Mouse (Mus musculus) cerebellum, adult 2 months (tissue): ENCODE results near the gene Teddm1a. TPM values are rescaled to one million over a fixed set of nuclear protein-coding genes. Genes with fewer than 3 reads are reported as not detected.

Source experiments
- DNase-seq, 2 experiments: peaks; one replicate each; pipeline ENCODE4 v3.0.0; 2021
- H3K27ac ChIP-seq: fragments of 200-500 bp; 2 replicates; pipeline ENCODE4 v1.5.1; 2012; ENCODE audit warnings: low read length, control low read depth, inconsistent platforms; ENCODE audit not compliant: insufficient read depth
- H3K27me3 ChIP-seq: fragments of 200-500 bp; 2 replicates; pipeline ENCODE4 v1.6.1; 2012; ENCODE audit warnings: inconsistent platforms, mild to moderate bottlenecking, low read length, moderate library complexity; ENCODE audit not compliant: control insufficient read depth, insufficient read depth
- H3K4me1 ChIP-seq: fragments of 200-500 bp; 2 replicates; pipeline ENCODE4 v1.6.1; 2011; ENCODE audit warnings: low read length; ENCODE audit not compliant: control insufficient read depth, insufficient read depth
- H3K4me3 ChIP-seq: fragments of 200-500 bp; replicated peaks from 2 replicates; pipeline ENCODE3; 2011; ENCODE audit warnings: mild to moderate bottlenecking, low read depth, low read length, control low read depth; ENCODE audit not compliant: insufficient read depth
- CTCF ChIP-seq: fragments of 200-500 bp; IDR thresholded peaks from 2 replicates; pipeline ENCODE4 v1.5.1; 2011; ENCODE audit warnings: low read depth, mild to moderate bottlenecking, control low read depth, low read length, moderate library complexity, borderline replicate concordance; ENCODE audit not compliant: insufficient read depth
- POLR2A ChIP-seq: fragments of 200-500 bp; IDR thresholded peaks from 2 replicates; pipeline ENCODE4 v1.6.1; 2011; ENCODE audit warnings: low read length, control low read depth, borderline replicate concordance; ENCODE audit not compliant: insufficient read depth
- WGBS: fragments of 180-500 bp; shearing (Covaris S2); methylation state at CpG from one replicate; pipeline ENCODE4 v1.1.7; 2018; 5-methylcytosine and 5-hydroxymethylcytosine counted together
- polyA plus RNA-seq: library from polyadenylated mRNA; depleted of rRNA; stranded (reverse); fragments of >200 nt; gene quantifications from 2 replicates; pipeline ENCODE4 v1.2.3, GENCODE M21; 2012

The Teddm1a gene
- polyA plus RNA-seq, 1 experiment: not detected

GRCm38 (mm10) chr1:153909213-153909962 is 17.8 kb downstream of the Teddm1a start:
- Histone ChIP-seq H3K27ac (no peak overlapping the region), H3K4me1 (no peaks in the 10 kb centered on the region), H3K4me3 (no peak overlapping the region), H3K27me3 (no peaks in the 10 kb centered on the region)
- TF ChIP-seq POLR2A (no peak), CTCF (no peak)
- WGBS: 86% methylated on average over 10 of the region's 10 CpGs
- DNase-seq: no peak

DNA sequence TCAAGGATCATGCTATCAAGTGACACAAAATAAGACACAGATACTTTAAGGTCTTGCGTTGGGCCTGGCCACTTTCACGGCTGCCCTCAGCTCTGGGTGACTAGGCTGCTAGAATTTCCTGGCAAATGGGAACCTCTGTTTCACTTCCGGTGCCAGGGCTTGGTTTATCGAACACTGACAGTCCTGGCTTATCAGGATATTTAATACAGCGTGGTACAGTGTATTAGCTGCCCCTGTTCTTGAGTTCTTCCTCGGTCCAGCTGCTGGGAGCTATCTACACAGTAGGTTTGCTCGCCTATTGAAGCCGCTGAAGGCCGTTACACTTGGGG is 18.4 kb downstream of the Teddm1a start:
- Histone ChIP-seq H3K4me1 (no peaks in the 10 kb centered on the region), H3K27me3 (no peaks in the 10 kb centered on the region), H3K4me3 (no peak overlapping the region), H3K27ac (no peak overlapping the region)
- TF ChIP-seq CTCF (no peak), POLR2A (no peak)
- DNase-seq: no peak
- WGBS: 85% methylated on average over 9 of the region's 9 CpGs

DNA sequence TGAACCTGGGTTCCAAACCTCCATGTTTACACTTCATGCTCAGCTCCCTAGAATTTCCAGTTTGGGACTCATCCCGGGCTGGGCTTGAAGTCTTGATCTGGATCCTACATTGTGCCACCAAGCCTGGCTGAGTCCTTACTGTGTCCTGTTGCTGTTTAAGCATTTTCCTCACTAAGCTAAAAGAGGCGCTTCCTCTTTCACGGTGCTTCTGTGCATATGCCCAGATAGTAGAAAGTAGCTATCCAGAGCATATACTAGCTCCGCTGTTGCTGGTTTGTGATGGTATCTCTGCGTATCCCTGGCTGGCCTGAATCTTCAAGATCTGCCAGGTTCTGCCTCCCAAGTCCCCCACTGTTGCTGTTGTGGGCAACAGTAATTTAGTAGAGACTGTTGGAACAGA is 18.9 kb downstream of the Teddm1a start:
- no peak for TF ChIP-seq POLR2A
- TF ChIP-seq CTCF: no peak
- WGBS: 80% methylated on average over 5 of the region's 5 CpGs

GRCm38 (mm10) chr1:153911276-153911795 is 19.8 kb downstream of the Teddm1a start:
- Histone ChIP-seq H3K4me3 (no peak overlapping the region), H3K27me3 (no peaks in the 10 kb centered on the region), H3K27ac (no peak overlapping the region), H3K4me1 (no peaks in the 10 kb centered on the region)
- DNase-seq: no peak
- no peak for TF ChIP-seq POLR2A
- no peak for TF ChIP-seq CTCF
- WGBS: 89% methylated on average over 6 of the region's 6 CpGs

More for the DNA sequence above, 18.9 kb downstream of the Teddm1a start:
- Histone ChIP-seq H3K27ac (no peak overlapping the region; the same call in 1 of the 2 replicates), H3K27me3 (no peaks in the 10 kb centered on the region), H3K4me1 (no peaks in the 10 kb centered on the region), H3K4me3 (no peak overlapping the region)
- no peak for DNase-seq

DNA sequence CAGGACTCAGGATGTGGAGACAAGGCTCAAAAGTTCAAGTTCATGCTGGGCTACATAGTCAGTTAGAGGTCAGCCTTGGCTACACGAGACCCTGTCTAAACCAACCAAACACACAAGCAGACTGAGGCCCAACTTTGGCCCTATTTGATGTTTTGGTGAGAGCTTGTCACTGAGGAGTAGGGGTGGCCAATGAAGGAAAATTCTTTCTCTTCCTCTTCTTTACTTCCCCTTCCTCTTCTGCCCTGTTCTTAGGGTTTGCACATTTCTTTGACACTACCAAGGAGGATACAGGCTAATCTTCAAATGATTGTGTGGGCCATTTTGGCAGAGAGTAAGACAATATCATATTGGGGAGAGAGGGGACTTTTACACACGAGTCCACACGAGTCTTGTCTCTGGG is 22.3 kb downstream of the Teddm1a start:
- H3K27ac ChIP-seq: no peak overlapping the region
- TF ChIP-seq POLR2A (no peak), CTCF (no peak)
- WGBS: 80% methylated on average over 3 of the region's 3 CpGs
- DNase-seq: no peak
- H3K4me3 ChIP-seq: no peak overlapping the region
- H3K4me1 ChIP-seq: no peaks in the 10 kb centered on the region
- H3K27me3 ChIP-seq: no peaks in the 10 kb centered on the region

DNA sequence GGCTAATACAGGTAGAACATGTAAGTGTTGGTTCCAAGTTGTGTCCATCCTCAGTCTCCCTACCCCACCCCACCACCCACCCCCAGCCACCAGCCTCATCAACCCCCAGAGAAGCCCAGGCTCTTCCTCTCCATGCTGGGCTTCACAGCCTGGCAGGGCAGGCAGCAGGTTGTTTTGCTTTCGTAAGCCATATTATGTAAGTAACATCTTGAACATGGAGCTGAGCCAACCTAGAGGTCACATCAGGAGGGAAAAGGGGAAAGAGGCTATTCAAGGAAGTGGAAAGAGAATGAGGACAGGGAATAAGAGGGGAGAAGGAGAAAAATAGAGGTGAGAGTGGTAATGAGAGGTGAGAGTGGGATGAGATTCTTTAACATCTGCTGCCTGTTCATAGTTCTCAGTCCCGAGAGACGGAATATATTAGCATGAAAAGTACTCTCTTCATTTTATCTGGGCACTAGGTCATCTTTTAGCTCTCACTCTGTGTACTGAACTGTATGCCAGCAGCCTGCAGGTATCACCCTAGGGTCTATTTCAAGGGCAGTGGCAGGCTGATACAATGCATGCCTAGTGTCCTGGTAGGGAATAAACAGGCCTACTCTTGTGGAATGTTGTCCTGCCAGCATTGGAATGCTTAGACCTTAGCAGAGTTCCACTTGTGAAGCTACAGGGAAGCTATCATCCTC is 27.1 kb downstream of the Teddm1a start:
- TF ChIP-seq CTCF (no peak), POLR2A (no peak)
- H3K27me3 ChIP-seq: no peaks in the 10 kb centered on the region
- H3K27ac ChIP-seq: no peak overlapping the region
- no peaks in the 10 kb centered on the region for H3K4me1 ChIP-seq
- DNase-seq: no peak
- 59% methylated on average over 3 of the region's 3 CpGs for WGBS
- H3K4me3 ChIP-seq: no peak overlapping the region

GRCm38 (mm10) chr1:153921642-153922041 is 30.1 kb downstream of the Teddm1a start:
- 92% methylated on average over 3 of the region's 3 CpGs for WGBS
- DNase-seq: no peak
- no peak for TF ChIP-seq POLR2A
- Histone ChIP-seq H3K27me3 (no peaks in the 10 kb centered on the region), H3K27ac (no peak overlapping the region), H3K4me3 (no peak overlapping the region), H3K4me1 (no peaks in the 10 kb centered on the region)

- Histone ChIP-seq H3K4me1 (no peaks in the 10 kb centered on the region), H3K27me3 (no peaks in the 10 kb centered on the region), H3K4me3 (no peak overlapping the region), H3K27ac (no peak overlapping the region)
- no peak for TF ChIP-seq CTCF
- TF ChIP-seq POLR2A: no peak
- 21% methylated on average over 5 of the region's 5 CpGs for WGBS
- no peak for DNase-seq
These were observed 31.1 kb downstream of the Teddm1a start for GRCm38 (mm10) chr1:153922571-153923021.
